Mouse (Mus musculus) layer of hippocampus, adult 18-20 months (tissue): ENCODE results near the gene Epn2. TPM values are rescaled to one million over a fixed set of nuclear protein-coding genes. Genes with fewer than 3 reads are reported as not detected.

Experiments
- DNase-seq, 2 experiments: peaks; one replicate each; pipeline ENCODE4 v3.0.0; 2022; ENCODE audit warnings: low spot score in 2 of 2
- total RNA-seq, 2 experiments: library from RNA; stranded (reverse); gene quantifications; 2 replicates each; pipeline ENCODE4 v1.2.3; 2021

Epn2 gene
- total RNA-seq, 2 experiments from 2014 or later, result 173 to 181 TPM

DNA sequence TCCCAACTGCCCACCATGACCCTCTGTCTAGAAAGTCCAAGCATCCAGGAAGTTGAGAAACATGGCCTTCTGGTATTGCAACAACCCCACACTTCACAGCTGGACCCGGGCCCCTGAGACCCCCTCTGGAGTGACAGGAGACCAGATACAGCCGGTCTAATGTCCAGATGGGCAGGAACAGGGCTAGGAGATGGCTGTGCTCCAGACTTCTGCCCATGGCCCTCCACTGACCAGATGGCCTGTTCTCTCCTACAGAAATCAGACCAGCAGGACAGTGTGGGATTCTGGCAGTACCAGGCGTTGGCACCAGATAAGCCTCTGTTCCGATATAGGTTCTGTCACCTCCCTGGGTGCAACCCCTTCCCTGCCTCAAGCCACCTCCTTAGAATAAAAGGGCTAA, 111.0 kb downstream of the Epn2 start:
- no peak for DNase-seq

Other genes starting within 250 kb of the Epn2 start
- gene Slc47a2, start 236.8 kb downstream of the Epn2 start, total RNA-seq, result under 1 TPM; 0.12 to 0.18 TPM
- gene Slc47a1, start 201.3 kb downstream of the Epn2 start, total RNA-seq, result 1 to 10 TPM; 1.2 TPM
- gene Rnf112, start 125.6 kb downstream of the Epn2 start, total RNA-seq, result 100 to 1,000 TPM; 449 to 457 TPM
- 1 to 10 TPM; 4.3 to 4.8 TPM for gene Mfap4, start 94.3 kb downstream of the Epn2 start, total RNA-seq
- 10 to 100 TPM; 26.6 to 27.4 TPM for gene Mapk7, start 85.3 kb downstream of the Epn2 start, total RNA-seq
- 10 to 100 TPM; 37.4 to 49.3 TPM for gene B9d1, start 74.5 kb downstream of the Epn2 start, total RNA-seq
- 1 to 10 TPM; 3.8 to 4.5 TPM for gene Grap, start 73.6 kb upstream of the Epn2 start, total RNA-seq
- under 1 TPM in 1 of 2 experiments, not detected in 1; 0.07 TPM for gene Fam83g, start 104.4 kb upstream of the Epn2 start, total RNA-seq
- under 1 TPM; 0.36 to 0.37 TPM for gene Slc5a10, start 141.1 kb upstream of the Epn2 start, total RNA-seq
- gene Prpsap2, start 182.4 kb upstream of the Epn2 start, total RNA-seq, result 10 to 100 TPM; 45.1 to 49.5 TPM